14 mouse cellular contexts compared by ENCODE assay signal in the genomic region with DNA sequence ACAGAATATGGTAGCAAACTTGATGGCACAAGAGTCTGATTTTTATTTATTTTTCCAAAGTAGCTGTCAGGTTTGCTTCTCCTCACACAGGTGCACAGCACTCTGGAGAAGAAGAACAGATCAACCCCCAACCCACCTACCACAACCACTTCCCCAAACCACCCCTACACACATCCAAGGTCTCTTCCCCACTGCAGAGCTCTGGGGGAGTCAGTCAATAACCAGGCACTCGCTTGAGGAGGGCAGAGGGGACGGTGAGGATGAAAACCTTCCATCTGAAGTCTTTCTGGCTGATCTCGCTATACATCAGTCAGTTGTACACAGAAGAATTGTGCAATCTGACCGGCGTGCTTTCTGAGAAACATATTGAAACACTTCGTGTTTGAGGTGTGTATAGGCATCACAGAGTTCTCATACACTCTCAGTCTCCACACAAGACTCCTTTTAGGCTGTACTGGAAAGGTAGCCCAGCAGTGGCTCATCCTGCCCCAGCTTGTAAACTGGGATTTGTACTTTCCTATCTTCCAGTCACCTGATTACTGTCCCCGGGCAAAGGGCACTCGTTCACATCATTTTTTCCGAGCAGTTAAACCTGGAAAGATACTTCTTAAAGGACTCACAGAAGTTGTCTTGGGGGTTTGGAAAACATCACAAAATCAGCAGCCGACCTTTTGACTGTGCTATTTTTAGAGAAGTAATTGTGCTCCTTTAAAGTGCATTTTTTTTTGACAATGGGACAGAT. TPM values are rescaled to one million over a fixed set of nuclear protein-coding genes. Genes with fewer than 3 reads are reported as not detected.
DNase-seq lines count a peak whose midpoint lies in the region; ATAC-seq and TF ChIP-seq lines count a peak whose summit lies in the region.
"Had no signal": no experiment of that assay in that cellular context is flagged by ENCODE, and none has a peak within 500 bp of the region (broad histone marks: within the 10 kb centered on the region; RNA-seq: fewer than 3 reads in every experiment).

No protein-coding gene starts in this region.

- TF ChIP-seq CTCF in midbrain, postnatal 0 days (IDR thresholded peaks at IDR 0.05): no peak
- TF ChIP-seq CTCF in stomach, postnatal 0 days (IDR thresholded peaks at IDR 0.05; ENCODE audit: low read depth): no peak

- H3K9ac ChIP-seq in heart, embryonic 11.5 days (ENCODE audit: low read depth, low read length): no peak overlapping the region
- no peak overlapping the region for H3K9ac ChIP-seq in midbrain, embryonic 11.5 days (ENCODE audit: low read length)
- no peak overlapping the region for H3K9ac ChIP-seq in midbrain, postnatal 0 days (replicated peaks; ENCODE audit: low read length, poor library complexity, severe bottlenecking)
- peak overlapping the region; percentile 35 for H3K9ac ChIP-seq in stomach, postnatal 0 days (ENCODE audit: low read length)

- H3K36me3 ChIP-seq in heart, embryonic 11.5 days (ENCODE audit: control insufficient read depth, insufficient read depth, low read length): no peaks in the 10 kb centered on the region
- no peaks in the 10 kb centered on the region for H3K36me3 ChIP-seq in midbrain, embryonic 11.5 days (ENCODE audit: control insufficient read depth, insufficient read depth, low read length)
- H3K36me3 ChIP-seq in midbrain, postnatal 0 days (ENCODE audit: insufficient read depth, low read length): no peaks in the 10 kb centered on the region
- H3K36me3 ChIP-seq in stomach, postnatal 0 days (ENCODE audit: control insufficient read depth, insufficient read depth, low read length): no peaks in the 10 kb centered on the region
- H3K36me3 ChIP-seq: midbrain, embryonic 12.5 days had no signal

- no peaks in the 10 kb centered on the region for H3K27me3 ChIP-seq in heart, embryonic 11.5 days (ENCODE audit: control insufficient read depth, insufficient read depth, low read length)
- no peaks in the 10 kb centered on the region for H3K27me3 ChIP-seq in midbrain, embryonic 11.5 days (ENCODE audit: control insufficient read depth, insufficient read depth, low read length)
- no peaks in the 10 kb centered on the region for H3K27me3 ChIP-seq in midbrain, postnatal 0 days (ENCODE audit: insufficient read depth, low read length)
- H3K27me3 ChIP-seq in stomach, postnatal 0 days (ENCODE audit: control insufficient read depth, insufficient read depth, low read length): no peaks in the 10 kb centered on the region

- 38% methylated on average over 10 of the region's 10 CpGs for WGBS in heart, embryonic 11.5 days (ENCODE audit: insufficient replicate concordance)
- 69% methylated on average over 10 of the region's 10 CpGs for WGBS in midbrain, embryonic 11.5 days
- 58% methylated on average over 10 of the region's 10 CpGs for WGBS in midbrain, postnatal 0 days
- 46% methylated on average over 10 of the region's 10 CpGs for WGBS in stomach, postnatal 0 days

- no peak overlapping the region for H3K27ac ChIP-seq in heart, embryonic 11.5 days (ENCODE audit: low read depth, low read length)
- H3K27ac ChIP-seq in midbrain, embryonic 11.5 days (ENCODE audit: low read depth, low read length): no peak overlapping the region
- H3K27ac ChIP-seq in midbrain, postnatal 0 days (ENCODE audit: low read depth, low read length): no peak overlapping the region
- no peak overlapping the region; the same call in 1 of the 2 replicates for H3K27ac ChIP-seq in stomach, postnatal 0 days (replicated peaks)
- H3K27ac ChIP-seq: forebrain, embryonic 13.5 days; midbrain, embryonic 12.5 days had no signal

- intact Hi-C loops in heart, postnatal 36 days (cut with DNase I): loop anchor here (2.0 to 10.0 kb wide), 3 partner anchors 29 to 521 kb away; no protein-coding TSS in a partner anchor

- H3K9me3 ChIP-seq in heart, embryonic 11.5 days (replicated peaks; ENCODE audit: control insufficient read depth, low read length): no peaks in the 10 kb centered on the region
- no peaks in the 10 kb centered on the region for H3K9me3 ChIP-seq in midbrain, embryonic 11.5 days (ENCODE audit: control insufficient read depth, low read length)
- no peaks in the 10 kb centered on the region for H3K9me3 ChIP-seq in midbrain, postnatal 0 days (ENCODE audit: low read length)
- no peaks in the 10 kb centered on the region for H3K9me3 ChIP-seq in stomach, postnatal 0 days (ENCODE audit: control insufficient read depth, low read length)
- H3K9me3 ChIP-seq: forebrain, embryonic 13.5 days; midbrain, embryonic 12.5 days had no signal

- no peak for TF ChIP-seq EP300 in stomach, postnatal 0 days (optimal IDR thresholded peaks at IDR 0.05)

- no peak for ATAC-seq in heart, embryonic 11.5 days (replicated peaks; ENCODE audit: insufficient number of reproducible peaks, low FRiP score, low TSS enrichment)
- no peak for ATAC-seq in midbrain, embryonic 11.5 days (ENCODE audit: low FRiP score)
- no peak for ATAC-seq in midbrain, postnatal 0 days (ENCODE audit: low FRiP score)
- ATAC-seq in stomach, postnatal 0 days (ENCODE audit: low FRiP score, low TSS enrichment): no peak
- ATAC-seq: inflammation-experienced regulatory T-cells, adult 6 months had no signal

- H3K4me1 ChIP-seq in heart, embryonic 11.5 days (ENCODE audit: control insufficient read depth, insufficient read depth, low read length): peaks cover 3% of the 10 kb centered on the region; the same call in 1 of the 2 replicates
- no peaks in the 10 kb centered on the region for H3K4me1 ChIP-seq in midbrain, embryonic 11.5 days (ENCODE audit: control insufficient read depth, insufficient read depth, low read length)
- no peaks in the 10 kb centered on the region for H3K4me1 ChIP-seq in midbrain, postnatal 0 days (ENCODE audit: insufficient read depth, low read length)
- H3K4me1 ChIP-seq in stomach, postnatal 0 days (replicated peaks; ENCODE audit: control insufficient read depth, insufficient read depth): no peaks in the 10 kb centered on the region

- DNase-seq in heart, postnatal 36 days: no peak
- DNase-seq in midbrain, embryonic 11.5 days (ENCODE audit: low spot score, missing footprints): peak; percentile 4
- DNase-seq in midbrain, postnatal 0 days (ENCODE audit: low spot score): no peak
- peak; percentile 17 for DNase-seq in kidney, postnatal 14 days
- no peak for DNase-seq in stomach, postnatal 0 days (ENCODE audit: low spot score)
- DNase-seq in lung, postnatal 10 days: no peak
- no peak for DNase-seq in urinary bladder, postnatal 14 days (ENCODE audit: low spot score)
- DNase-seq: gastrocnemius, postnatal 10 days; lung, embryonic 14.5 days; thymus, adult 2 months had no signal

- H3K4me3 ChIP-seq in heart, embryonic 11.5 days (ENCODE audit: low read depth, low read length): peak overlapping the region; percentile 52; the same call in 1 of the 2 replicates
- H3K4me3 ChIP-seq in midbrain, embryonic 11.5 days (ENCODE audit: low read depth, low read length): no peak overlapping the region
- no peak overlapping the region for H3K4me3 ChIP-seq in midbrain, postnatal 0 days (ENCODE audit: low read depth, low read length)
- peak overlapping the region; percentile 47 for H3K4me3 ChIP-seq in stomach, postnatal 0 days (ENCODE audit: low read depth, low read length)

- H3K4me2 ChIP-seq in heart, embryonic 11.5 days: peak overlapping the region; percentile 87
- H3K4me2 ChIP-seq in midbrain, embryonic 11.5 days: no peak overlapping the region
- no peak overlapping the region for H3K4me2 ChIP-seq in midbrain, postnatal 0 days (ENCODE audit: low read depth, low read length, poor library complexity, severe bottlenecking)
- peak overlapping the region; percentile 79 for H3K4me2 ChIP-seq in stomach, postnatal 0 days (replicated peaks; ENCODE audit: low read depth)

RNA-seq across cellular contexts. Expression of a gene that starts 0.8 kb away (rescaled TPM):
- 1.7 and 1.8 TPM in 2 replicates for polyA plus RNA-seq in heart, embryonic 11.5 days (2014; fragmentation: Nextera tagmentation; extraction: Ambion mirVana)
- 1 to 10 TPM; 8.6 to 9.9 TPM for total RNA-seq in heart, postnatal 36 days (2021)
- 1.1 TPM in 2 replicates for polyA plus RNA-seq in midbrain, embryonic 11.5 days (2014; fragmentation: Nextera tagmentation; extraction: Ambion mirVana)
- total RNA-seq in midbrain, postnatal 0 days (2014; rRNA removed): 6.9 and 7.6 TPM in 2 replicates
- polyA plus RNA-seq in midbrain, postnatal 0 days (2015; fragmentation: Nextera tagmentation; extraction: Ambion mirVana): 3.0 and 5.2 TPM in 2 replicates
- 25.5 and 36.8 TPM in 2 replicates for polyA plus RNA-seq in stomach, postnatal 0 days (2015; fragmentation: Nextera tagmentation; extraction: Ambion mirVana)

Comparison
In these comparisons a context has a peak if more than half of its experiments do, and no peak if none do; other contexts are left out.
1. DNase-seq: peak in midbrain, embryonic 11.5 days (single experiment) and kidney, postnatal 14 days (single experiment); none in heart, postnatal 36 days (0 of 2), midbrain, postnatal 0 days (single experiment), stomach, postnatal 0 days (single experiment), lung, postnatal 10 days (single experiment) and urinary bladder, postnatal 14 days (single experiment).
2. H3K4me2 ChIP-seq: peak in heart, embryonic 11.5 days (single experiment) and stomach, postnatal 0 days (single experiment); none in midbrain, embryonic 11.5 days (single experiment) and midbrain, postnatal 0 days (single experiment).
3. H3K4me3 ChIP-seq: peak in heart, embryonic 11.5 days (single experiment) and stomach, postnatal 0 days (single experiment); none in midbrain, embryonic 11.5 days (single experiment) and midbrain, postnatal 0 days (single experiment).